Mouse (Mus musculus) mature B cell (primary cell): ENCODE data around the gene Tead1.

Experiments
- in situ Hi-C: fragments of 300-500 bp; cut with MboI; formaldehyde crosslinking; loops from 2 replicates; pipeline ENCODE4 v1.14.3; 2019

Tead1 gene

GRCm38 (mm10) chr7:112856583-112856982, 177.5 kb downstream of the Tead1 start:
- in situ Hi-C loops, result loop anchor here (25.0 kb wide), 1 partner anchor 394 kb away; no protein-coding TSS in a partner anchor

- in situ Hi-C loops, result loop anchor here (25.0 kb wide), 1 partner anchor 398 kb away; no protein-coding TSS in a partner anchor
These were observed 180.8 kb downstream of the Tead1 start for GRCm38 (mm10) chr7:112859887-112860286.

- in situ Hi-C loops, result loop anchor here (25.0 kb wide), 1 partner anchor 400 kb away; no protein-coding TSS in a partner anchor
These were observed 183.0 kb downstream of the Tead1 start for GRCm38 (mm10) chr7:112862086-112862485.

- in situ Hi-C loops, result loop anchor here (25.0 kb wide), 1 partner anchor 402 kb away; no protein-coding TSS in a partner anchor
These were observed 185.1 kb downstream of the Tead1 start for GRCm38 (mm10) chr7:112864188-112864587.

GRCm38 (mm10) chr7:112865739-112866138, 186.6 kb downstream of the Tead1 start:
- in situ Hi-C loops, result loop anchor here (25.0 kb wide), 1 partner anchor 403 kb away; no protein-coding TSS in a partner anchor

GRCm38 (mm10) chr7:112868551-112869465, 189.7 kb downstream of the Tead1 start:
- in situ Hi-C loops, result loop anchor here (25.0 kb wide), 1 partner anchor 407 kb away; no protein-coding TSS in a partner anchor

GRCm38 (mm10) chr7:112871752-112872151, 192.6 kb downstream of the Tead1 start:
- in situ Hi-C loops, result loop anchor here (25.0 kb wide), 1 partner anchor 409 kb away; no protein-coding TSS in a partner anchor

GRCm38 (mm10) chr7:112872435-112873196, 193.5 kb downstream of the Tead1 start:
- in situ Hi-C loops, result loop anchor here (25.0 kb wide), 1 partner anchor 410 kb away; no protein-coding TSS in a partner anchor

GRCm38 (mm10) chr7:112876128-112876527, 197.0 kb downstream of the Tead1 start:
- in situ Hi-C loops, result no loop called here

- in situ Hi-C loops, result no loop called here
These were observed 204.7 kb downstream of the Tead1 start for GRCm38 (mm10) chr7:112883791-112884274.

GRCm38 (mm10) chr7:112885546-112885945, 206.4 kb downstream of the Tead1 start:
- in situ Hi-C loops, result no loop called here

- in situ Hi-C loops, result no loop called here
These were observed 212.8 kb downstream of the Tead1 start for GRCm38 (mm10) chr7:112891883-112892282.

GRCm38 (mm10) chr7:112892595-112892994, 213.5 kb downstream of the Tead1 start:
- in situ Hi-C loops, result no loop called here

- in situ Hi-C loops, result no loop called here
These were observed 217.2 kb downstream of the Tead1 start for GRCm38 (mm10) chr7:112896363-112896762.

- in situ Hi-C loops, result no loop called here
These were observed 222.6 kb downstream of the Tead1 start for GRCm38 (mm10) chr7:112901710-112902109.

- in situ Hi-C loops, result no loop called here
These were observed 227.7 kb downstream of the Tead1 start for GRCm38 (mm10) chr7:112906848-112907247.

- in situ Hi-C loops, result no loop called here
These were observed 228.3 kb downstream of the Tead1 start for GRCm38 (mm10) chr7:112907468-112907867.

- in situ Hi-C loops, result no loop called here
These were observed 230.0 kb downstream of the Tead1 start for GRCm38 (mm10) chr7:112909164-112909563.

- in situ Hi-C loops, result no loop called here
These were observed 233.9 kb downstream of the Tead1 start for GRCm38 (mm10) chr7:112912969-112913368.

GRCm38 (mm10) chr7:112915571-112915970, 236.5 kb downstream of the Tead1 start:
- in situ Hi-C loops, result no loop called here

GRCm38 (mm10) chr7:112917613-112918278, 238.6 kb downstream of the Tead1 start:
- in situ Hi-C loops, result no loop called here
